In the genomic region with DNA sequence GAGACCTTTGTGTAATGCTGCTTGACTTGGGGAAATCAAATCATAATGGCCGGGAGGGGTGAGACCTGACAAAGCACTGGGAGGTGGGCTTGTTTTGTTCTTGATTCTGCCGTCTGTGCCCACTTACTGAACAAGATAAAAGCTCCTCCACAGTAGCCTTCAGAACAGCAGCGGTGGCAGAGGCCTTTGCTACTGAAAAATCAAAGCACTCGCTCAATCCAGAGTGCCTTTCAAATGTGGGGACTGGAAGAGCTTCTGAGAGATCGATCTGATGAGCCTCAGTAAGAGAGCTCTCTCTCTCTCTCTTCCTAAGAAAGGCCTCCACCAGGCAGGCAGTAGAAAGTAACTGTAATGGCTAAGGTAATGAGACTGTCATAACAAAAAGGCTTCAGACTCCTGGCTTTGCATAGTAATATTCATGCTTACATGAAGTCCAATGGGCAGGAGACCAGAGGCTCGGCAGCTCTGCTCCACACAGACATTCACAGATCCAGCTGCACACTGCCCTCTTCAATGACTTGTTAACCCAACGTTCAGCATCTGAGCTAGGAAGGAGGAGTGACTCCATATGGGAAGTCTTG, we compare ENCODE assay signal across 30 mouse cellular contexts. TPM values are rescaled to one million over a fixed set of nuclear protein-coding genes. Genes with fewer than 3 reads are reported as not detected.
DNase-seq lines count a peak whose midpoint lies in the region; ATAC-seq and TF ChIP-seq lines count a peak whose summit lies in the region.
"Had no signal": no experiment of that assay in that cellular context is flagged by ENCODE, and none has a peak within 500 bp of the region (broad histone marks: within the 10 kb centered on the region; RNA-seq: fewer than 3 reads in every experiment).

No protein-coding gene starts in this region.

- H3K4me3 ChIP-seq in heart, embryonic 10.5 days = no peak overlapping the region
- no peak overlapping the region for H3K4me3 ChIP-seq in layer of hippocampus, adult 2 months
- H3K4me3 ChIP-seq in neural tube, embryonic 13.5 days = no peak overlapping the region
- no peak overlapping the region for H3K4me3 ChIP-seq in embryonic facial prominence, embryonic 10.5 days
- H3K4me3 ChIP-seq: embryonic facial prominence, embryonic 13.5 days; heart, embryonic 12.5 days; hindbrain, embryonic 12.5 days; intestine, embryonic 15.5 days; lung, embryonic 15.5 days; midbrain, embryonic 12.5 days; myocyte had no signal

- no peak for ATAC-seq in neural tube, embryonic 13.5 days (ENCODE audit: low read depth)
- ATAC-seq: hindbrain, postnatal 0 days; intestine, embryonic 15.5 days had no signal

- H3K27ac ChIP-seq in heart, embryonic 10.5 days = peak overlapping the region; percentile 47; the same call in 1 of the 2 replicates
- peak overlapping the region; percentile 32; the same call in 1 of the 2 replicates for H3K27ac ChIP-seq in layer of hippocampus, adult 2 months
- H3K27ac ChIP-seq in neural tube, embryonic 13.5 days (replicated peaks) = 0 out of 2 replicates have a peak overlapping the region, but pooled peaks have one; percentile 33
- H3K27ac ChIP-seq in embryonic facial prominence, embryonic 10.5 days (replicated peaks) = no peak overlapping the region
- H3K27ac ChIP-seq: embryonic facial prominence, embryonic 13.5 days; hindbrain, embryonic 12.5 days; hindbrain, postnatal 0 days; intestine, embryonic 15.5 days; liver, embryonic 14.5 days; lung, embryonic 15.5 days; midbrain, embryonic 12.5 days had no signal

- H3K27me3 ChIP-seq in heart, embryonic 10.5 days (ENCODE audit: insufficient read depth, poor library complexity, severe bottlenecking) = no peaks in the 10 kb centered on the region
- no peaks in the 10 kb centered on the region for H3K27me3 ChIP-seq in neural tube, embryonic 13.5 days
- H3K27me3 ChIP-seq in embryonic facial prominence, embryonic 10.5 days (replicated peaks; ENCODE audit: low read depth, poor library complexity, severe bottlenecking) = no peaks in the 10 kb centered on the region
- H3K27me3 ChIP-seq: embryonic facial prominence, embryonic 13.5 days; heart, embryonic 12.5 days; hindbrain, embryonic 12.5 days; intestine, embryonic 15.5 days; lung, embryonic 15.5 days; midbrain, embryonic 12.5 days had no signal

- DNase-seq in heart, embryonic 10.5 days (ENCODE audit: low spot score) = no peak
- DNase-seq in heart, adult 9 months (ENCODE audit: low spot score in 2 of 2) = no peak
- no peak for DNase-seq in layer of hippocampus, adult 2 months (ENCODE audit: low spot score in 2 of 2)
- no peak for DNase-seq in layer of hippocampus, postnatal 36 days
- no peak for DNase-seq in neural tube, embryonic 10.5 days (ENCODE audit: extremely low spot score, low spot score)
- DNase-seq in embryonic facial prominence, embryonic 10.5 days (ENCODE audit: low spot score) = no peak
- DNase-seq: adrenal gland, adult 2 months; B cell, adult 2 months; cerebellum, adult 11 months; cerebellum, adult 9-10 months; cerebellum, postnatal 36 days; embryo, embryonic 11 days; gastrocnemius, postnatal 10 days; heart, postnatal 36 days; kidney, adult 2 months; kidney, postnatal 10 days; layer of hippocampus, adult 9-11 months; liver; thymus, adult 2 months; thymus, postnatal 4 days had no signal

- TF ChIP-seq CTCF in layer of hippocampus, adult 2 months (conservative IDR thresholded peaks at IDR 0.05) = no peak

- WGBS in heart, embryonic 10.5 days = 49% methylated on average over 7 of the region's 7 CpGs
- WGBS in neural tube, embryonic 13.5 days = 43% methylated on average over 7 of the region's 7 CpGs
- WGBS in embryonic facial prominence, embryonic 10.5 days = 54% methylated on average over 7 of the region's 7 CpGs

- H3K36me3 ChIP-seq in heart, embryonic 10.5 days = no peaks in the 10 kb centered on the region
- H3K36me3 ChIP-seq in neural tube, embryonic 13.5 days = peaks cover 6% of the 10 kb centered on the region; the same call in 1 of the 2 replicates
- no peaks in the 10 kb centered on the region for H3K36me3 ChIP-seq in embryonic facial prominence, embryonic 10.5 days (replicated peaks)
- H3K36me3 ChIP-seq: embryonic facial prominence, embryonic 13.5 days; heart, embryonic 12.5 days; hindbrain, embryonic 12.5 days; intestine, embryonic 15.5 days; lung, embryonic 15.5 days had no signal

- H3K4me1 ChIP-seq in heart, embryonic 10.5 days = 0 out of 2 replicates have a peak, but pooled peaks cover 6% of the 10 kb centered on the region
- H3K4me1 ChIP-seq in neural tube, embryonic 13.5 days (replicated peaks) = no peaks in the 10 kb centered on the region
- no peaks in the 10 kb centered on the region for H3K4me1 ChIP-seq in embryonic facial prominence, embryonic 10.5 days
- H3K4me1 ChIP-seq: embryonic facial prominence, embryonic 13.5 days; hindbrain, embryonic 12.5 days; intestine, embryonic 15.5 days; lung, embryonic 15.5 days had no signal

- H3K9me3 ChIP-seq in heart, embryonic 10.5 days = no peaks in the 10 kb centered on the region
- no peaks in the 10 kb centered on the region for H3K9me3 ChIP-seq in neural tube, embryonic 13.5 days
- H3K9me3 ChIP-seq in embryonic facial prominence, embryonic 10.5 days = no peaks in the 10 kb centered on the region
- H3K9me3 ChIP-seq: embryonic facial prominence, embryonic 13.5 days; hindbrain, embryonic 12.5 days; intestine, embryonic 15.5 days; lung, embryonic 15.5 days; midbrain, embryonic 12.5 days had no signal

- H3K4me2 ChIP-seq in neural tube, embryonic 13.5 days = no peak overlapping the region
- H3K4me2 ChIP-seq: embryonic facial prominence, embryonic 13.5 days; heart, embryonic 12.5 days; hindbrain, embryonic 12.5 days; intestine, embryonic 15.5 days; lung, embryonic 15.5 days; midbrain, embryonic 12.5 days had no signal

- H3K9ac ChIP-seq in neural tube, embryonic 13.5 days = no peak overlapping the region
- H3K9ac ChIP-seq: embryonic facial prominence, embryonic 13.5 days; heart, embryonic 12.5 days; hindbrain, embryonic 12.5 days; intestine, embryonic 15.5 days; liver, embryonic 14.5 days; lung, embryonic 15.5 days; midbrain, embryonic 12.5 days had no signal

RNA-seq across cellular contexts. Expression of gene Nemp2, which starts 38.3 kb away (rescaled TPM):
- polyA plus RNA-seq in heart, embryonic 10.5 days (2016; fragmentation: Nextera tagmentation; extraction: Ambion mirVana) = 6.3 and 6.6 TPM in 2 replicates
- 1 to 10 TPM; 4.7 to 5.1 TPM for total RNA-seq in layer of hippocampus, adult 2 months (2021)
- total RNA-seq in layer of hippocampus, postnatal 36 days (2021) = 1 to 10 TPM; 3.7 to 4.2 TPM
- 5.0 and 5.9 TPM in 2 replicates for polyA plus RNA-seq in neural tube, embryonic 13.5 days (2015; fragmentation: Nextera tagmentation; extraction: Ambion mirVana)
- 9.3 and 9.4 TPM in 2 replicates for polyA plus RNA-seq in embryonic facial prominence, embryonic 10.5 days (2016; fragmentation: Nextera tagmentation; extraction: Ambion mirVana)

RNA-seq across cellular contexts. Expression of gene Mfsd6, which starts 58.4 kb away (rescaled TPM):
- polyA plus RNA-seq in heart, embryonic 10.5 days (2016; fragmentation: Nextera tagmentation; extraction: Ambion mirVana) = 2.0 and 2.2 TPM in 2 replicates
- total RNA-seq in layer of hippocampus, adult 2 months (2021) = 10 to 100 TPM; 76.7 to 79.9 TPM
- 10 to 100 TPM; 74.5 to 81.1 TPM for total RNA-seq in layer of hippocampus, postnatal 36 days (2021)
- polyA plus RNA-seq in neural tube, embryonic 13.5 days (2015; fragmentation: Nextera tagmentation; extraction: Ambion mirVana) = 8.7 and 9.1 TPM in 2 replicates
- polyA plus RNA-seq in embryonic facial prominence, embryonic 10.5 days (2016; fragmentation: Nextera tagmentation; extraction: Ambion mirVana) = 1.0 and 1.3 TPM in 2 replicates
